Mouse (Mus musculus): ENCODE results near the gene Wdr72. TPM values are rescaled to one million over a fixed set of nuclear protein-coding genes. Genes with fewer than 3 reads are reported as not detected.
A peak's percentile ranks its signal among the peaks of the same experiment; 100 is the strongest.

Gene Wdr72
- polyA plus RNA-seq (2015; fragmentation: Nextera tagmentation; extraction: Ambion mirVana), result 0.98 and 1.1 TPM in 2 replicates

DNA sequence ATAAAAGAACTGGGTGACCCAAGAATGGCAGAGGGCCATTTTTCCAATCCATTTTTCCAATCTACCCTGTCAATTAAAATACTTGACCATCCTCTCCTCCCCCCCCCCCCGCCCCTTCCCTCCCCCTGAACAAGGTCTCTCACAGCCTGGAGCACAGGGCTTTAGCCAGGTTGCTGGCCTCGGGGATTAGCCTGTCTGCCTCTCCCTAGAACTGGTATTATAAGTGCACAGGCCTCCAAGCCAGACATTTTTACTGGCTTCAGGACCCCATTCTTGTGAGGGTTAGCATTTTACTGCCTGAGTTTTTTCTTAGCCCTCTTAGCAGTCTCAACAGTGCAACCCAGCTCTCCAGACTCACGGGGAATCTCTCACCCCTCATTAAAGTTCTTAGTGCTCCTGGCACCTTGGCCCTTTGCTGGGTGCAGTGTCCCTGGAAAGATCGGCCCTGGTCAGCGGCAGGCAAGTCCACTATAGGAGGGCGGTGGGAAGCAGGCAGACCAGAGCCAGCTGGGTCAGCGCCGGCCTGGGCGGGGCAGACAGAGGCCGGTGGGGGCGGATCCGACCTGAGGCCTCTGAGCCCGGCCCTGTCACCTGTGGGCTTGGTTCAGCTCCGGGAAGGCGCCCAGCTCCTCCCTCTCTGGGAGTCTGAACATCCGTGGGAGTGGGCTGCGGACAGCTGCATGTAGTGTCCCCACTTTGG lies at the start of gene Wdr72:
Wdr72 (plus strand) TSS at position 596 of the 700 bp plus-strand sequence.
- H3K4me1 ChIP-seq, result 0 out of 2 replicates have a peak, but pooled peaks cover 3% of the 10 kb centered on the region
- H3K9ac ChIP-seq, result no peak within 1 kb of the TSS
- peak; percentile 85; the same call in 1 of the 2 replicates for ATAC-seq (ENCODE audit: insufficient read depth, low FRiP score, low read depth)
- WGBS, result 7% methylated on average over 17 of the region's 17 CpGs
- no peak within 1 kb of the TSS for H3K27ac ChIP-seq
- H3K9me3 ChIP-seq, result no peaks in the 10 kb centered on the region
- no peaks in the 10 kb centered on the region for H3K27me3 ChIP-seq (replicated peaks)
- no peaks in the 10 kb centered on the region for H3K36me3 ChIP-seq
- peak within 1 kb of the TSS; percentile 39 for H3K4me3 ChIP-seq (replicated peaks)
- peak within 1 kb of the TSS; percentile 56 for H3K4me2 ChIP-seq

DNA sequence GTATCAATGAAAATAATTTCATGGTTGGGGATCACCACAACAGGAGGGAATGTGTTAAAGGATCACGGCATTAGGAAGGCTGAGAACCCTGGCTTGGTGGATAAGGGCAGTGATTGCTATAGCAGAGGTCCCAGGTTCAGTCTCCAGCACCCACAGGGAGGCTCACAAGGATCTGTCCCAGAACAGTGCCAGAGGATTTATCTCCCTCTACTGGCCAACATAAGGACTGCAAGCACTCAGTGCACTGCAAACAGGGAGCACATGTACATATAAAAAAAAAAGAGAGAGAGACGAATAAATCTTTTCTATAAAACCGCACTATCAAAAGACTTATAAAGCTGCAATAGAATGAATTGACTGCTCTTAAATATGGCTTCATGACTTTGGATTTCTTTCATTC lies 43.9 kb upstream of the Wdr72 start:
- H3K9ac ChIP-seq, result no peak overlapping the region
- H3K4me1 ChIP-seq, result no peaks in the 10 kb centered on the region
- no peak overlapping the region for H3K4me2 ChIP-seq
- H3K27me3 ChIP-seq (replicated peaks), result no peaks in the 10 kb centered on the region
- WGBS, result 80% methylated on average over 3 of the region's 3 CpGs
- H3K36me3 ChIP-seq, result no peaks in the 10 kb centered on the region
- no peak for ATAC-seq (ENCODE audit: insufficient read depth, low FRiP score, low read depth)
- H3K27ac ChIP-seq, result no peak overlapping the region
- no peaks in the 10 kb centered on the region for H3K9me3 ChIP-seq
- H3K4me3 ChIP-seq (replicated peaks), result no peak overlapping the region

DNA sequence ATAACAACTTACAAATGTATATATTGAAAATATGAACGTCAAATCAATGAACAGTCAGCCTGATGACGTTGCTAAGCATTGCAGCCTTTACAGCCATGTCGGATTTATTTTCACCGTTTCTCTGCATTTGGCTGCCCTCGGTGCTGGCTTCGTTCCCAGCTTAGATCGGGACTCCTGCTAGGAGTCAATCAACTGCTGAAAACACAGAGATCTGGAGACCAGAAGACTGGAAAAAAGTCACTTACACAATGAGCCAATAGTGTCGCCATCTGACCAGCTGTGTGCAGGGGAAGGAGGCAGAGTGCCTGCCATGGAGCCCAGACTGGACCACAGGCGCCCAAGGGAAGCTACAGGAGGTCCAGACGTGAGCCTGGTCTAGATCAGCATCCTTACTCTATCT lies 43.4 kb upstream of the Wdr72 start:
- H3K9me3 ChIP-seq, result no peaks in the 10 kb centered on the region
- no peak overlapping the region for H3K4me3 ChIP-seq (replicated peaks)
- no peak for ATAC-seq (ENCODE audit: insufficient read depth, low FRiP score, low read depth)
- no peaks in the 10 kb centered on the region for H3K27me3 ChIP-seq (replicated peaks)
- WGBS, result 62% methylated on average over 10 of the region's 10 CpGs
- no peaks in the 10 kb centered on the region for H3K36me3 ChIP-seq
- H3K4me2 ChIP-seq, result no peak overlapping the region
- no peak overlapping the region for H3K27ac ChIP-seq
- H3K9ac ChIP-seq, result no peak overlapping the region
- no peaks in the 10 kb centered on the region for H3K4me1 ChIP-seq

DNA sequence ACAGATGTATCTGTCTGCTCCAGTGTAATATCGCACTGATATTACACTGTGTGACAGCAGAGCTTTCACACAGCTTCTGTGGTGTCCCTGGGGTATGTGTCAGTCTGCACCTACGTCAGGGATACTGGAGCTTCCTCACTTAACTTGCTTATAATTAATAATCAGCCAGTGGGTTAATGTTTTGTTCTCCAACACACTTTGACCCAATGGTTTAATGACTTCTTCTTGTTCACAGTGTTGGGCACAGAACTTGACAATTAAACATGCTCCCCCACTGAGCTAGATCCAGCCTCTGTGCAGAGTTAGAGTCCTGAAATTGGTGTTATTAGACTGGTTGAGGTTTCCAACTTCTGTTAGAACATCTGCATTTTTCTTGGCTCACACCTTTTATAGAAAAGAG lies 34.2 kb upstream of the Wdr72 start:
- Histone ChIP-seq H3K36me3 (no peaks in the 10 kb centered on the region), H3K4me2 (no peak overlapping the region), H3K9ac (no peak overlapping the region), H3K9me3 (no peaks in the 10 kb centered on the region), H3K4me1 (no peaks in the 10 kb centered on the region), H3K27ac (no peak overlapping the region), H3K4me3 (replicated peaks) (no peak overlapping the region), H3K27me3 (replicated peaks) (no peaks in the 10 kb centered on the region)
- ATAC-seq (ENCODE audit: insufficient read depth, low FRiP score, low read depth), result no peak
- WGBS, result 60% methylated on average over 2 of the region's 2 CpGs

DNA sequence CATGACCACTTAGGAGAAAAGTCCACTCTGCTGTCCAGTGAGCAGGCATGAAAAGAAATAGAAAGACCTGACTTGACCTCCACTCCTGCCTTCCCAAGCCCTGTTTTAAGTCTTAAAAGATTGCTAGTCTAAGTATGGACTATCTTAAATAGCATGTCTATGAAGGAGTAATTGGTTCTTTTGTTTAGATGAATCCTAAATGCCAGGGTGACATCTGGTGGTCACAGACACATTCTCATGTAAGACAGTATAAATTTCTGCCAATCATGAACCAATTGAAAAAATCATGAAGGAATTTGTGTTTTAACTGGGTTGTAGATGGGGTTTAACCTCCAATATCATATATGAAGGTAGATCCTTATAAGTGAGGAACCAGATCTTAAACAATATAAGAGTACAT lies 31.7 kb upstream of the Wdr72 start:
- no peak overlapping the region for H3K4me2 ChIP-seq

DNA sequence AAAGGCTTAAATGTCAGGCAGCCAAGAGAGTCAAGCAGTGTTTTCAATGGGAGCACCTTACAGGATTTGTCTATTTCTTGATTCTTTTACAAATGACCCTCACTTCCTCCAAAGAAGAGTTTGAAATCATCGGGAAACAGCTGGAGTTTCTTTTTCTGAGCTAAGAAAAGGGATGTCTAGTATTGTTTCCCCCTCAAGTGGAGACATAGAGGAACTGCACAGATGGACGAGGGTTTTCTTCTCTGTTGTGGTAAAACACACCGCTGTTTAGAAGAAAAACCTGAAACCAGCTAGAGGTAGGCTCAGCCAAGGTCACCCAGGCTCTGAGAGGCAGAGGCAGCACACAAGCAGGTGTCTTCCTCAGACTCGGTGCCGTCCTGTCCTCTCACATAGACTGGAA lies 29.9 kb upstream of the Wdr72 start:
- no peak overlapping the region; the same call in 1 of the 2 replicates for H3K4me2 ChIP-seq
- H3K4me1 ChIP-seq, result no peaks in the 10 kb centered on the region
- H3K9ac ChIP-seq, result no peak overlapping the region
- no peak for ATAC-seq (ENCODE audit: insufficient read depth, low FRiP score, low read depth)
- H3K27ac ChIP-seq, result no peak overlapping the region
- H3K27me3 ChIP-seq (replicated peaks), result no peaks in the 10 kb centered on the region
- WGBS, result 31% methylated on average over 5 of the region's 5 CpGs
- no peaks in the 10 kb centered on the region for H3K36me3 ChIP-seq
- no peaks in the 10 kb centered on the region for H3K9me3 ChIP-seq
- H3K4me3 ChIP-seq (replicated peaks), result no peak overlapping the region

More for the DNA sequence above, 31.7 kb upstream of the Wdr72 start:
- Histone ChIP-seq H3K4me1 (no peaks in the 10 kb centered on the region), H3K4me3 (replicated peaks) (no peak overlapping the region), H3K27me3 (replicated peaks) (no peaks in the 10 kb centered on the region), H3K27ac (no peak overlapping the region), H3K9ac (no peak overlapping the region), H3K9me3 (no peaks in the 10 kb centered on the region), H3K36me3 (no peaks in the 10 kb centered on the region)
- no peak for ATAC-seq (ENCODE audit: insufficient read depth, low FRiP score, low read depth)

DNA sequence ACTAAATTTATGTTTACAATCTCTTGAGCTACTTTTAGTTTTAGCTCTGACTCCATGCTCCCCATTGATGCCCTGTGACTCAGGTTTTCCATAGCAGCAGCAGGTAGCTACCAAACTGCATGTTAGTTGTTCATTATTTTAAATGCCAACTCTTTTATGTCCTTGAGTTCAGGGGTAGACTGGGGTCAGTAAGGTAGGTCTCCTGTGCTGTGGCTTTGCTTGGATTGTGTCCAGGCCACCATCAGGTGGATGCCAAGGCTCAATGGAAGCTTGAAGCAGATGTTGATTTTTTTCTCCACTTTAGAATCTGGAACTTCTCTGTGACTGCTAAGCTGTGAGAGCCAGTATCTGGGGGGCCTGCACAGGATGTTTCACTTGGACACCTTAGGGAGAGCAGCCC lies 8.6 kb upstream of the Wdr72 start:
- no peak for ATAC-seq (ENCODE audit: insufficient read depth, low FRiP score, low read depth)
- H3K36me3 ChIP-seq, result no peaks in the 10 kb centered on the region
- H3K4me2 ChIP-seq, result no peak overlapping the region
- H3K4me1 ChIP-seq, result no peaks in the 10 kb centered on the region
- no peak overlapping the region for H3K4me3 ChIP-seq (replicated peaks)
- no peak overlapping the region for H3K27ac ChIP-seq
- H3K9me3 ChIP-seq, result no peaks in the 10 kb centered on the region
- H3K9ac ChIP-seq, result no peak overlapping the region
- H3K27me3 ChIP-seq (replicated peaks), result no peaks in the 10 kb centered on the region

DNA sequence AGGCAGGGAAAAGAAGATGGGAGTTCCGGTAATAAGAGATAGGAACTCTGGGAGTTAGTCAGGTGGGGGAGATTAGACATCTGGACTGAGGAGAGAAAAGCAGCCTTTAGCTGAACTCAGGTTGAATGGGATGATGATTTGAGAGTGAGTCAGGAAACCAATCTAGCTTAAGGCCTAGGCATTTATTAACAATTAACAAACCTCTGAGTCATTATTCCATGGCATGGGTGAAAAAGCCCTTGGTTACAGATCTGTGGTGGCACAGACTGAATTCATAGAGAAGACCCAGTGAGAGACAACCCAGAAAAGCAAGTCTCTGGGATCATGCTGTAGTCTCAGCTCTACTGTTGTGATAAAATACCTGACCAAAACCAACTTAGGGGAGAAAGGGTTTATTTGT lies 7.5 kb upstream of the Wdr72 start:
- WGBS, result 95% methylated on average over 1 of the region's 1 CpGs

DNA sequence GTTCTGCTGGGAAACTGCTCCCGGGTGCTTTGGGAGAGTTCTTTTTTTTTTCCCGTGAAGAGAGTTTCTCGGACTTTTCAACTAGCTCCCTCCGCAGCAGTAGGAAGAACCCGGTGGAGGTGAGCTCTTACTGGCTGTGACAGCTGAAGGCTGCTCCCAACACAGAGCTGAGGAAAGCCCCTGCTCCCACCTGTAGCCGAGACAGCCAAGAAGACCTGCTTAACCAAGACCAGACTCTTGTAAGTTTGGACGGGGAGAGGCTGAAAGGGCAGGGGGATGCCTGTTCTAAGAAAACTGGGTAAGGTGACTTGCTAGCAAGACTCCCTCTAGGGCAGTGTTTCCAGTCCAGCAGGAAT lies 283 bp downstream of the Wdr72 start:
- H3K9me3 ChIP-seq, result no peaks in the 10 kb centered on the region
- no peaks in the 10 kb centered on the region for H3K36me3 ChIP-seq
- H3K27ac ChIP-seq, result no peak overlapping the region
- peak overlapping the region; percentile 56 for H3K4me2 ChIP-seq
- H3K9ac ChIP-seq, result no peak overlapping the region
- 0 out of 2 replicates have a peak, but pooled peaks cover 3% of the 10 kb centered on the region for H3K4me1 ChIP-seq
- peak overlapping the region; percentile 39 for H3K4me3 ChIP-seq (replicated peaks)
- H3K27me3 ChIP-seq (replicated peaks), result no peaks in the 10 kb centered on the region
- no peak for ATAC-seq (ENCODE audit: insufficient read depth, low FRiP score, low read depth)
- 4% methylated on average over 7 of the region's 7 CpGs for WGBS

More for the DNA sequence above, 7.5 kb upstream of the Wdr72 start:
- Histone ChIP-seq H3K27ac (no peak overlapping the region), H3K9ac (no peak overlapping the region), H3K27me3 (replicated peaks) (no peaks in the 10 kb centered on the region), H3K4me3 (replicated peaks) (no peak overlapping the region), H3K4me1 (no peaks in the 10 kb centered on the region), H3K9me3 (no peaks in the 10 kb centered on the region), H3K4me2 (no peak overlapping the region), H3K36me3 (no peaks in the 10 kb centered on the region)
- ATAC-seq (ENCODE audit: insufficient read depth, low FRiP score, low read depth), result no peak

DNA sequence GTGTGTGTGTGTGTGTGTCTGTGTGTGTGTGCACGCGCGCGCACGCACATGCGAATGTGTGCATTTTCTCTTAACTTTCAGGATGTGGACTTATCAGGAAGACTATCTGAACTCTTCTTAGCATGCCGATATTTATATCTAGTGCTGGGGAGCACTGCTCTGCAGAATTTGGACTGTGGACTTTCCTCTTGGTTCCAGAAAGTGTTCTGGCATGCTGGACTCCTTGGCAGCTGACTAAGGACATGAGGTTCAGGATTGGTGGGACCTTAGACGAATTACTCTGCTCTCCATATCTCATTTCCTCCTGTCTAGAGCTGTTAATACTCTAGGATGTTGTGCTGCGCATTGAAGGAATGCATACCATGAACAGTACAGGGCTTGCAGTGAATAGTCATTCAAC lies 2.4 kb downstream of the Wdr72 start:
- Histone ChIP-seq H3K4me3 (replicated peaks) (no peak overlapping the region), H3K9me3 (no peaks in the 10 kb centered on the region), H3K4me2 (no peak overlapping the region), H3K27ac (no peak overlapping the region), H3K36me3 (no peaks in the 10 kb centered on the region), H3K27me3 (replicated peaks) (no peaks in the 10 kb centered on the region), H3K9ac (no peak overlapping the region), H3K4me1 (0 out of 2 replicates have a peak, but pooled peaks cover 3% of the 10 kb centered on the region)
- ATAC-seq (ENCODE audit: insufficient read depth, low FRiP score, low read depth), result no peak
- WGBS, result 87% methylated on average over 9 of the region's 9 CpGs

DNA sequence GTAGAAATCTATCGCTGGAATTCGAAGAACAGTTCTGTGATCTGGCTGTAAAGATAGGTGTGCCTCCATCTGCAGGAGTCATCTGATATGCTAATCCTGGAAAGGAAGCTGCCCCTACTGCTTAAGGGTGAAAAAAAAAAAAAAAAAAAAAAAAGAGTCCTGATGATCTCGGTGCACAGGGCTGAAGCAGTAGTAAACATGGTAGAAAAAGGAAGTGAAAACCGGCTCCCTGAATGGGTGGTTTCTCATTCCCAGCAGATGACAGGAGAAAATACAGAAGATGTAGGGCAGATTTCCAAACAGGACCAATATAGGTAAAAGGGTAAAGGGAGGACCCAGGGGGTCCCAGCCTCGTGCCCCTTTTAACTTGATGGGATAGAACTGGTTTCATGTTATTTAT lies 16.1 kb downstream of the Wdr72 start:
- no peak for ATAC-seq (ENCODE audit: insufficient read depth, low FRiP score, low read depth)
- H3K4me1 ChIP-seq, result no peaks in the 10 kb centered on the region
- no peaks in the 10 kb centered on the region for H3K36me3 ChIP-seq
- no peak overlapping the region for H3K27ac ChIP-seq
- H3K27me3 ChIP-seq (replicated peaks), result no peaks in the 10 kb centered on the region
- H3K9me3 ChIP-seq, result no peaks in the 10 kb centered on the region
- 53% methylated on average over 5 of the region's 5 CpGs for WGBS
- no peak overlapping the region for H3K4me3 ChIP-seq (replicated peaks)
- no peak overlapping the region for H3K4me2 ChIP-seq
- H3K9ac ChIP-seq, result no peak overlapping the region

DNA sequence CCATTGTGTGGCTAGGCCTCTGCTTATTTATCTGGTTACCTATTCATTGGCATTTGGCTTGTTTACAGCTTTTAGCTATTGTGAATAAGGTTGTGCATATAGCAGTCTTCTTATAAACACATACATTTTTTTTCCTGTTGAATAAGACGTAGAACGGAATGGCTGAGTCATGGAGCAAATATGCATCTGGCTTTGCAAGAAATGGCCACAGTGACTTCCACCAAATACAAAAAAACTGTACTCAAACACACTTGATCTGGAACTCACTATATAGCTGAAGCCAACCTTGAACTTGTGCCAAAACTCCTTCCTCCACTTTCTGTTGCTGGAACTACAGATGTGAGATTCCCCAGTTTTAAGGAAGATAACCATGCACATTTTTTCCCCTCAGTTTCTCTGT lies 23.9 kb downstream of the Wdr72 start:
- Histone ChIP-seq H3K9ac (no peak overlapping the region), H3K27ac (no peak overlapping the region), H3K4me1 (no peaks in the 10 kb centered on the region), H3K9me3 (no peaks in the 10 kb centered on the region), H3K4me2 (no peak overlapping the region), H3K4me3 (replicated peaks) (no peak overlapping the region), H3K36me3 (no peaks in the 10 kb centered on the region), H3K27me3 (replicated peaks) (no peaks in the 10 kb centered on the region)
- WGBS, result 41% methylated on average over 2 of the region's 2 CpGs
- no peak for ATAC-seq (ENCODE audit: insufficient read depth, low FRiP score, low read depth)

DNA sequence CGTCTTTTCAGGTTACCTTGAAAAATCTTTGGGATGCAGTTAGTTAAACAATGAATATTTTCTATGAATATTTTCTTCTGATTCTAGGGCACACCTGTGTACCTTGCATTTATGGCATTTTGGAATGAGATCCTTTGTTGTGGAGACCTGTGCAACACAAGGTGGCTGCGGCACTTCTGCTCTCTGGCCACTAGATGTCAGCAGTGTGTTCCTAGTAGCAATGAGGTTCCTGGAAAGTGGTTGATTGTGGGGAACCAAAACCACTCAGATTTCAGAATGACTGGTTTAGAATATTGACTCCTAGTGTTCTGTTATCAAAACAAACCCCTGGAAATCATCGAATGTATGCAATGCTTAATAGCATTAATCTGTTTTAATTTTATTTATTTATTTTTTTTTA lies 31.7 kb downstream of the Wdr72 start:
- Histone ChIP-seq H3K4me3 (replicated peaks) (no peak overlapping the region), H3K27me3 (replicated peaks) (no peaks in the 10 kb centered on the region), H3K4me1 (no peaks in the 10 kb centered on the region), H3K27ac (no peak overlapping the region), H3K9me3 (no peaks in the 10 kb centered on the region), H3K36me3 (no peaks in the 10 kb centered on the region), H3K9ac (no peak overlapping the region), H3K4me2 (no peak overlapping the region)
- 4% methylated on average over 3 of the region's 3 CpGs for WGBS
- ATAC-seq (ENCODE audit: insufficient read depth, low FRiP score, low read depth), result no peak

All from stomach, embryonic 15.5 days (tissue).